Mouse (Mus musculus) C2C12 (cell line): ENCODE measurements at regions not wholly inside any gene's neighbourhood (a gene's known extent, or its start where the extent isn't known, plus 50 kb on each side); places are given as distances from the start of the nearest gene placed in this dataset.

ENCODE experiments used
- H3K27me3 ChIP-seq: one replicate; pipeline ENCODE4 v1.6.1; 2011; ENCODE audit not compliant: control insufficient read depth, insufficient read depth, insufficient read length
- H3K36me3 ChIP-seq: one replicate; pipeline ENCODE4 v1.6.1; 2011; ENCODE audit not compliant: control insufficient read depth, insufficient read depth
- H3K4me3 ChIP-seq: one replicate; pipeline ENCODE4 v1.5.1; 2011; ENCODE audit warnings: mild to moderate bottlenecking, control low read depth; ENCODE audit not compliant: poor library complexity, insufficient read depth, severe bottlenecking
- H3K79me2 ChIP-seq: one replicate; pipeline ENCODE4 v1.6.1; 2011; ENCODE audit not compliant: control insufficient read depth, insufficient read depth
- H3K79me3 ChIP-seq: one replicate; pipeline ENCODE4 v1.6.1; 2011; ENCODE audit warnings: low read depth, control low read depth
- H3ac ChIP-seq: one replicate; pipeline ENCODE3; 2011; ENCODE audit warnings: low read depth; ENCODE audit not compliant: control insufficient read depth, insufficient read length
- CEBPB ChIP-seq: IDR thresholded peaks from one replicate; pipeline ENCODE4 v1.6.1; 2011; ENCODE audit warnings: low read depth, mild to moderate bottlenecking, control low read depth, moderate library complexity
- CTCF ChIP-seq: IDR thresholded peaks from one replicate; pipeline ENCODE4 v1.5.1; 2011; ENCODE audit not compliant: control insufficient read depth, insufficient read depth, insufficient read length
- FOSL1 ChIP-seq: IDR thresholded peaks from one replicate; pipeline ENCODE4 v1.8.0; 2011; ENCODE audit warnings: mild to moderate bottlenecking, low read length; ENCODE audit not compliant: poor library complexity, insufficient read depth, severe bottlenecking
- MAX ChIP-seq: IDR thresholded peaks from one replicate; pipeline ENCODE4 v1.6.1; 2011; ENCODE audit warnings: mild to moderate bottlenecking, control low read depth
- MYOD1 ChIP-seq: IDR thresholded peaks from one replicate; pipeline ENCODE4 v1.6.1; 2011; ENCODE audit warnings: low read depth; ENCODE audit not compliant: control insufficient read depth, insufficient read length
- MYOG ChIP-seq: IDR thresholded peaks from one replicate; pipeline ENCODE4 v1.6.1; 2011; ENCODE audit not compliant: control insufficient read depth, insufficient read length; ENCODE audit errors: extremely low read depth
- USF1 ChIP-seq: IDR thresholded peaks from one replicate; pipeline ENCODE4 v1.6.1; 2011; ENCODE audit warnings: low read depth, mild to moderate bottlenecking, control low read depth, moderate library complexity

- no peak for TF ChIP-seq USF1
- TF ChIP-seq MYOD1 = no peak
- no peak for TF ChIP-seq CTCF
- TF ChIP-seq CEBPB = no peak
- TF ChIP-seq MAX = no peak
- TF ChIP-seq FOSL1 = no peak
- no peak for TF ChIP-seq MYOG
- no peak overlapping the region for H3ac ChIP-seq
- H3K36me3 ChIP-seq = no peaks in the 10 kb centered on the region
- H3K4me3 ChIP-seq = no peak overlapping the region
- H3K79me2 ChIP-seq = no peaks in the 10 kb centered on the region
- H3K27me3 ChIP-seq = no peaks in the 10 kb centered on the region
- H3K79me3 ChIP-seq = no peaks in the 10 kb centered on the region
Measured at GRCm38 (mm10) chrX:17026161-17026829, 114.7 kb upstream of the Ndp start.

- Histone ChIP-seq H3K79me2 (no peaks in the 10 kb centered on the region), H3K4me3 (no peak overlapping the region), H3K79me3 (no peaks in the 10 kb centered on the region), H3K27me3 (no peaks in the 10 kb centered on the region), H3ac (no peak overlapping the region), H3K36me3 (no peaks in the 10 kb centered on the region)
- TF ChIP-seq FOSL1 (no peak), CEBPB (peak; percentile 55), MAX (no peak), MYOD1 (peak; percentile 36)
Measured at GRCm38 (mm10) chrX:17017823-17018222, 106.2 kb upstream of the Ndp start.

- no peak overlapping the region for H3ac ChIP-seq
- H3K36me3 ChIP-seq = no peaks in the 10 kb centered on the region
- H3K4me3 ChIP-seq = no peak overlapping the region
- no peaks in the 10 kb centered on the region for H3K27me3 ChIP-seq
- H3K79me3 ChIP-seq = no peaks in the 10 kb centered on the region
- no peaks in the 10 kb centered on the region for H3K79me2 ChIP-seq
- TF ChIP-seq USF1 (no peak), MYOD1 (no peak), CTCF (no peak), MYOG (no peak)
Measured at GRCm38 (mm10) chrX:17009188-17009587, 97.6 kb upstream of the Ndp start.

- Histone ChIP-seq H3K79me3 (no peaks in the 10 kb centered on the region), H3K36me3 (no peaks in the 10 kb centered on the region), H3K79me2 (no peaks in the 10 kb centered on the region), H3K27me3 (no peaks in the 10 kb centered on the region), H3K4me3 (no peak overlapping the region), H3ac (no peak overlapping the region)
- TF ChIP-seq FOSL1 (no peak), USF1 (no peak), CEBPB (no peak), CTCF (no peak), MAX (no peak), MYOG (no peak), MYOD1 (no peak)
Measured at GRCm38 (mm10) chrX:16998578-16998977, 87.0 kb upstream of the Ndp start.
